Mouse (Mus musculus) embryonic fibroblast, embryonic 13.5 days (primary cell): Measurements from ENCODE around the gene Mgat5. TPM values are rescaled to one million over a fixed set of nuclear protein-coding genes. Genes with fewer than 3 reads are reported as not detected.
A peak's percentile ranks its signal among the peaks of the same experiment; 100 is the strongest.

Experiments
- H3K27ac ChIP-seq: 2 replicates; pipeline ENCODE4 v1.5.1; 2012; ENCODE audit warnings: low read length, control low read depth, inconsistent platforms; ENCODE audit not compliant: insufficient read depth
- H3K4me1 ChIP-seq: 2 replicates; pipeline ENCODE4 v1.6.1; 2011; ENCODE audit warnings: low read length; ENCODE audit not compliant: control insufficient read depth, insufficient read depth
- H3K4me3 ChIP-seq: 2 replicates; pipeline ENCODE4 v1.5.1; 2011; ENCODE audit warnings: mild to moderate bottlenecking, control low read depth, low read length; ENCODE audit not compliant: insufficient read depth
- CTCF ChIP-seq: IDR thresholded peaks from 2 replicates; pipeline ENCODE4 v1.5.1; 2011; ENCODE audit warnings: mild to moderate bottlenecking, control low read depth, low read length, moderate library complexity, borderline replicate concordance; ENCODE audit not compliant: insufficient read depth
- POLR2A ChIP-seq: IDR thresholded peaks from 2 replicates; pipeline ENCODE4 v1.6.1; 2011; ENCODE audit warnings: low read depth, mild to moderate bottlenecking, control low read depth, low read length, moderate library complexity
- polyA plus RNA-seq: library from polyadenylated mRNA; stranded (reverse); fragments of >200 nt; gene quantifications from 2 replicates; pipeline ENCODE4 v1.2.4, GENCODE M21; 2011; ENCODE audit warnings: low read depth; ENCODE audit not compliant: missing spikeins, insufficient read length

The Mgat5 gene
- 13.3 and 24.2 TPM in 2 replicates for polyA plus RNA-seq

- peaks cover 3% of the 10 kb centered on the region; the same call in 1 of the 2 replicates for H3K4me1 ChIP-seq
- TF ChIP-seq POLR2A, result peak; percentile 78
- 0 out of 2 replicates have a peak, but pooled peaks have one; percentile 5 for TF ChIP-seq CTCF
- H3K27ac ChIP-seq, result peak within 1 kb of the TSS; percentile 95
- peak within 1 kb of the TSS; percentile 75 for H3K4me3 ChIP-seq
Measured at GRCm38 (mm10) chr1:127204817-127205485, at the start of gene Mgat5. Gene Mgat5 (plus strand): TSS chr1:127205015.

- H3K27ac ChIP-seq, result no peak overlapping the region
- H3K4me1 ChIP-seq, result no peaks in the 10 kb centered on the region
- TF ChIP-seq CTCF (no peak), POLR2A (no peak)
- no peak overlapping the region for H3K4me3 ChIP-seq
Measured at GRCm38 (mm10) chr1:127160118-127160760, 44.6 kb upstream of the Mgat5 start.

GRCm38 (mm10) chr1:127164589-127165160 is 40.1 kb upstream of the Mgat5 start:
- Histone ChIP-seq H3K4me3 (no peak overlapping the region), H3K4me1 (no peaks in the 10 kb centered on the region), H3K27ac (no peak overlapping the region)
- TF ChIP-seq POLR2A (no peak), CTCF (no peak)

- Histone ChIP-seq H3K27ac (no peak overlapping the region), H3K4me1 (no peaks in the 10 kb centered on the region), H3K4me3 (no peak overlapping the region)
- TF ChIP-seq CTCF (no peak), POLR2A (no peak)
Measured at GRCm38 (mm10) chr1:127166521-127166920, 38.3 kb upstream of the Mgat5 start.

- Histone ChIP-seq H3K27ac (no peak overlapping the region), H3K4me3 (no peak overlapping the region), H3K4me1 (no peaks in the 10 kb centered on the region)
- TF ChIP-seq CTCF (no peak), POLR2A (no peak)
Measured at GRCm38 (mm10) chr1:127167586-127167985, 37.2 kb upstream of the Mgat5 start.

- H3K27ac ChIP-seq, result no peak overlapping the region
- H3K4me3 ChIP-seq, result no peak overlapping the region
- no peaks in the 10 kb centered on the region for H3K4me1 ChIP-seq
- TF ChIP-seq CTCF (no peak), POLR2A (no peak)
Measured at GRCm38 (mm10) chr1:127168205-127168604, 36.6 kb upstream of the Mgat5 start.

GRCm38 (mm10) chr1:127169516-127169915 is 35.3 kb upstream of the Mgat5 start:
- Histone ChIP-seq H3K4me1 (no peaks in the 10 kb centered on the region), H3K4me3 (no peak overlapping the region), H3K27ac (no peak overlapping the region)
- TF ChIP-seq CTCF (no peak), POLR2A (no peak)

GRCm38 (mm10) chr1:127171361-127171760 is 33.5 kb upstream of the Mgat5 start:
- TF ChIP-seq POLR2A (no peak), CTCF (no peak)
- H3K4me3 ChIP-seq, result no peak overlapping the region
- H3K27ac ChIP-seq, result no peak overlapping the region
- no peaks in the 10 kb centered on the region for H3K4me1 ChIP-seq

GRCm38 (mm10) chr1:127173448-127173847 is 31.4 kb upstream of the Mgat5 start:
- H3K4me3 ChIP-seq, result no peak overlapping the region
- TF ChIP-seq CTCF (no peak), POLR2A (no peak)
- no peaks in the 10 kb centered on the region for H3K4me1 ChIP-seq
- no peak overlapping the region for H3K27ac ChIP-seq

GRCm38 (mm10) chr1:127192396-127192795 is 12.4 kb upstream of the Mgat5 start:
- Histone ChIP-seq H3K27ac (no peak overlapping the region), H3K4me3 (no peak overlapping the region), H3K4me1 (no peaks in the 10 kb centered on the region)
- TF ChIP-seq CTCF (no peak), POLR2A (no peak)
